ENCODE assay signal across 22 mouse cellular contexts in genomic region chr14:31521318-31521717, GRCm38 (mm10). TPM values are rescaled to one million over a fixed set of nuclear protein-coding genes. Genes with fewer than 3 reads are reported as not detected.
DNase-seq lines count a peak whose midpoint lies in the region; ATAC-seq and TF ChIP-seq lines count a peak whose summit lies in the region.
"Had no signal": no experiment of that assay in that cellular context is flagged by ENCODE, and none has a peak within 500 bp of the region (broad histone marks: within the 10 kb centered on the region; RNA-seq: fewer than 3 reads in every experiment).

No protein-coding gene starts in this region.

- intact Hi-C loops in heart, adult 2 months (cut with DNase I), result no loop called here

- DNase-seq in adrenal gland, postnatal 14 days, result peak; percentile 39
- DNase-seq in adrenal gland, postnatal 4 days (ENCODE audit: low spot score in 2 of 2), result no peak
- no peak for DNase-seq in heart, adult 2 months
- DNase-seq in heart, adult 8-10 months (ENCODE audit: low spot score), result no peak
- peak; percentile 27 for DNase-seq in lung, postnatal 10 days
- no peak for DNase-seq in lung, adult 18-20 months
- DNase-seq: adrenal gland, postnatal 25 days; gastrocnemius, postnatal 25 days; heart, adult 18-20 months; heart, postnatal 36 days; kidney, adult 2 months; kidney, postnatal 10 days; layer of hippocampus, postnatal 36 days had no signal

- WGBS in heart, adult 2 months, result 57% methylated on average over 2 of the region's 2 CpGs
- WGBS in hindbrain, embryonic 16.5 days, result 82% methylated on average over 2 of the region's 2 CpGs

- no peak for TF ChIP-seq EP300 in heart, adult 2 months (IDR thresholded peaks at IDR 0.05; ENCODE audit: insufficient read depth, low read depth, low read length)

- no peak overlapping the region for H3K27ac ChIP-seq in heart, adult 2 months
- H3K27ac ChIP-seq in hindbrain, embryonic 16.5 days (ENCODE audit: low read depth, low read length), result no peak overlapping the region
- H3K27ac ChIP-seq: heart, embryonic 15.5 days; hindbrain, embryonic 14.5 days; limb, embryonic 13.5 days; liver, embryonic 12.5 days; lung, embryonic 15.5 days; midbrain, embryonic 12.5 days; neural tube, embryonic 15.5 days had no signal

- H3K79me2 ChIP-seq in heart, adult 2 months (replicated peaks; ENCODE audit: control insufficient read depth, insufficient read depth, low read length), result no peaks in the 10 kb centered on the region

- H3K9me3 ChIP-seq in hindbrain, embryonic 16.5 days (ENCODE audit: control insufficient read depth, low read length), result no peaks in the 10 kb centered on the region
- H3K9me3 ChIP-seq: heart, embryonic 15.5 days; limb, embryonic 13.5 days; liver, embryonic 12.5 days; lung, embryonic 15.5 days; midbrain, embryonic 12.5 days; neural tube, embryonic 15.5 days had no signal

- peak; percentile 49 for TF ChIP-seq CTCF in heart, adult 2 months (IDR thresholded peaks at IDR 0.05)

- H3K36me3 ChIP-seq in heart, adult 2 months (ENCODE audit: control insufficient read depth, insufficient read depth, low read length), result no peaks in the 10 kb centered on the region
- no peaks in the 10 kb centered on the region for H3K36me3 ChIP-seq in hindbrain, embryonic 16.5 days (ENCODE audit: control insufficient read depth, insufficient read depth, low read length)
- H3K36me3 ChIP-seq: limb, embryonic 13.5 days; liver, embryonic 12.5 days; lung, embryonic 15.5 days; midbrain, embryonic 12.5 days; neural tube, embryonic 15.5 days had no signal

- no peaks in the 10 kb centered on the region for H3K27me3 ChIP-seq in heart, adult 2 months (ENCODE audit: control insufficient read depth, insufficient read depth, low read length)
- no peaks in the 10 kb centered on the region for H3K27me3 ChIP-seq in hindbrain, embryonic 16.5 days (replicated peaks; ENCODE audit: control insufficient read depth, insufficient read depth, low read length)
- H3K27me3 ChIP-seq: heart, embryonic 15.5 days; limb, embryonic 13.5 days; liver, embryonic 12.5 days; lung, embryonic 15.5 days; midbrain, embryonic 12.5 days; neural tube, embryonic 15.5 days had no signal

- H3K4me3 ChIP-seq in heart, adult 2 months, result no peak overlapping the region
- H3K4me3 ChIP-seq in hindbrain, embryonic 16.5 days (ENCODE audit: low read length), result no peak overlapping the region
- H3K4me3 ChIP-seq: heart, embryonic 15.5 days; limb, embryonic 13.5 days; liver, embryonic 12.5 days; lung, embryonic 15.5 days; midbrain, embryonic 12.5 days; neural tube, embryonic 15.5 days had no signal

- ATAC-seq in hindbrain, embryonic 16.5 days, result no peak
- ATAC-seq: forebrain, embryonic 14.5 days; liver, embryonic 12.5 days had no signal

- no peak for TF ChIP-seq POLR2A in heart, adult 2 months (IDR thresholded peaks at IDR 0.05; ENCODE audit: insufficient read depth, low read depth, low read length)

- H3K4me2 ChIP-seq in hindbrain, embryonic 16.5 days (ENCODE audit: low read length), result no peak overlapping the region
- H3K4me2 ChIP-seq: heart, embryonic 15.5 days; hindbrain, embryonic 14.5 days; limb, embryonic 13.5 days; liver, embryonic 12.5 days; lung, embryonic 15.5 days; midbrain, embryonic 12.5 days; neural tube, embryonic 15.5 days had no signal

- no peak overlapping the region for H3K9ac ChIP-seq in heart, adult 2 months (ENCODE audit: low read depth, low read length)
- H3K9ac ChIP-seq in hindbrain, embryonic 16.5 days (ENCODE audit: low read depth, low read length), result no peak overlapping the region
- H3K9ac ChIP-seq: heart, embryonic 15.5 days; hindbrain, embryonic 14.5 days; limb, embryonic 13.5 days; liver, embryonic 12.5 days; lung, embryonic 15.5 days; midbrain, embryonic 12.5 days; neural tube, embryonic 15.5 days had no signal

- peaks cover 2% of the 10 kb centered on the region; the same call in 1 of the 2 replicates for H3K4me1 ChIP-seq in heart, adult 2 months (ENCODE audit: control insufficient read depth, insufficient read depth, low read length)
- H3K4me1 ChIP-seq in hindbrain, embryonic 16.5 days (ENCODE audit: control insufficient read depth, insufficient read depth, low read depth, low read length), result no peaks in the 10 kb centered on the region
- H3K4me1 ChIP-seq: limb, embryonic 13.5 days; midbrain, embryonic 12.5 days; neural tube, embryonic 15.5 days had no signal

RNA-seq across cellular contexts. Expression of gene Mettl6, which starts 26.5 kb away (rescaled TPM):
- 22.0 and 30.2 TPM in 2 replicates for total RNA-seq in adrenal gland, postnatal 14 days (2021)
- 10 to 100 TPM; 36.3 to 40.2 TPM for total RNA-seq in adrenal gland, postnatal 4 days (2021)
- total RNA-seq in heart, adult 2 months (2021), result 1 to 10 TPM; 9.5 to 9.9 TPM
- polyA plus RNA-seq in heart, adult 2 months (2012; rRNA removed), result 4.2 and 7.2 TPM in 2 replicates
- 10 to 100 TPM in 3 of 4 experiments, 1 to 10 TPM in 1; 8.2 to 11.8 (median 10.6) TPM for total RNA-seq in heart, adult 8-10 months (2022)
- 36.9 and 38.5 TPM in 2 replicates for polyA plus RNA-seq in hindbrain, embryonic 16.5 days (2015; fragmentation: Nextera tagmentation; extraction: Ambion mirVana)

RNA-seq across cellular contexts. Expression of gene Eaf1, which starts 27.1 kb away (rescaled TPM):
- total RNA-seq in adrenal gland, postnatal 14 days (2021), result 41.5 and 44.2 TPM in 2 replicates
- 10 to 100 TPM; 34.9 to 40.3 TPM for total RNA-seq in adrenal gland, postnatal 4 days (2021)
- 10 to 100 TPM; 10.8 to 14.6 TPM for total RNA-seq in heart, adult 2 months (2021)
- polyA plus RNA-seq in heart, adult 2 months (2012; rRNA removed), result 11.2 and 12.2 TPM in 2 replicates
- total RNA-seq in heart, adult 8-10 months (2022), result 10 to 100 TPM; 10.4 to 15.2 (median 11.9) TPM
- 7.4 and 7.9 TPM in 2 replicates for polyA plus RNA-seq in hindbrain, embryonic 16.5 days (2015; fragmentation: Nextera tagmentation; extraction: Ambion mirVana)

Comparison
In these comparisons a context has a peak if more than half of its experiments do, and no peak if none do; other contexts are left out.
1. DNase-seq: peak in adrenal gland, postnatal 14 days (single experiment) and lung, postnatal 10 days (single experiment); none in adrenal gland, postnatal 4 days (0 of 2), heart, adult 2 months (0 of 2), heart, adult 8-10 months (single experiment) and lung, adult 18-20 months (0 of 2).